Mouse (Mus musculus) testis, adult 2 months (tissue): Measurements from ENCODE around the gene Habp2.

Experiments
- CTCF ChIP-seq: fragments of 200-500 bp; IDR thresholded peaks from 2 replicates; pipeline ENCODE4 v1.5.1; 2012; ENCODE audit warnings: low read depth, mild to moderate bottlenecking, inconsistent platforms, low read length, moderate library complexity; ENCODE audit not compliant: control insufficient read depth, insufficient read depth, insufficient replicate concordance
- POLR2A ChIP-seq: fragments of 200-500 bp; IDR thresholded peaks from 2 replicates; pipeline ENCODE4 v1.6.1; 2012; ENCODE audit warnings: low read depth, mild to moderate bottlenecking, inconsistent platforms, low read length, moderate library complexity; ENCODE audit not compliant: control insufficient read depth

DNA sequence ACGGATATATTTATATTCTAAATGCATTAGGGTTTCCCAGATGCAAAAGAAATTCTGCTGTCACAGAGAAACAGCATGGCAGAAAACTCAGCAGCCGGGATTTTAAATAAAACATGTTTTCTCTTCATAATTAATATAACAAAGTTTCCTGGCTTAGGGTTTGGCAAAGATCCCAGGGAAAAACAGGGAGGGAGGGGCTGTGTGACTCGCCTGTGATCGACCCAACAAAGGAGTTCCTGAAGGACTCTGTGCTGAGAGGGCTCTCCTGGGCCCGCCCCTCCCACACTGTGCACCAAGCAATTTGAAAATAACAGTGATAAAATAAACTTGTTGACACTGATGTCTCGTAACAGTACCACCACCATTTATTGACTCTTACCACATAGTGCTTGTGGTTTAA is 5.0 kb downstream of the Habp2 start:
- no peak for TF ChIP-seq POLR2A
- no peak for TF ChIP-seq CTCF
